Mouse (Mus musculus) gastrocnemius, postnatal 14 days (tissue): ENCODE results near the gene Trim54. TPM values are rescaled to one million over a fixed set of nuclear protein-coding genes. Genes with fewer than 3 reads are reported as not detected.

Source experiments
- DNase-seq: peaks from one replicate; pipeline ENCODE4 v3.0.0; 2021; ENCODE audit warnings: mixed read lengths
- intact Hi-C: fragments of 180-260 bp; cut with DNase I; formaldehyde crosslinking; loops from one replicate; pipeline ENCODE4 v1.15.1; 2025; ENCODE audit warnings: low total_unique reads
- total RNA-seq, 2 experiments: library from RNA; stranded (reverse); gene quantifications; 2 replicates each; pipeline ENCODE4 v1.2.3; 2021

Gene Trim54
- total RNA-seq, 2 experiments from 2014 or later, result 190 to 215 TPM

DNA sequence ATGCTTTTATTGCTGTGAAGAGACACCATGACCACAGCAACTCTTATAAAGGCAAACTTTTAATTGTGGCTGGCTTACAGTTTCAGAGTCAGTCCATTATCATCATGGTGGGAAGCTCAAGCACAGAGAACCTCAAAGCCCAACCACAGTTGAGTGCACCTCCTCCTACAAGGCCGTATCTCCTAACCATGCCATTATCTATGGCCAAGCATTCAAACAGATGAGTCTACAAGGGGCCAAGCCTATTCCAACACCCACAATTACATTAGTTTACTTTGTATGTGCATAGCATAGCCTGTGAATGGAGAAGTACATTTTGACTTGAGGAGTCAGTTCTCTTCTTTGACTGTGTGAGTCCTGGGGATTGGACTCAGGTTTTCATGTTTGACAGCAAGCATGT, 48.4 kb downstream of the Trim54 start:
- DNase-seq, result no peak
- intact Hi-C loops, result no loop called here

DNA sequence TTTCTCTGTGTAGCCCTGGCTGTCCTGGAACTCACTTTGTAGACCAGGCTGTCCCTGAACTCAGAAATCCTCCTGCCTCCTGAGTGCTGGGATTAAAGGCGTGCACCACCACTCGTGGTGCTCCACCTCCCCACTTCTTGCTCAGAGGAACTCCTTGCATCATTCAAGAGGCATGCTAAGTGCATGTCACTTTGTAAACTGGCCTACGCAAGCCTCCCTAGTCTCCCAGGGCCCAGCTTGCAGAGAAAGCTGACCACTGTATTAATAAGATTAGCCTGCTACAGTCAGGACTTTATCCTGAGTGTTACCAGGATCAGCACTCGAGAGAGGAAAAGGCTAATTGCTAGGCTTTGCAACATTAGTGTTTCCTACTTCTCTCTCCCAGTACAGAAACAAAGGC, 52.1 kb downstream of the Trim54 start:
- DNase-seq, result no peak
- intact Hi-C loops, result no loop called here

DNA sequence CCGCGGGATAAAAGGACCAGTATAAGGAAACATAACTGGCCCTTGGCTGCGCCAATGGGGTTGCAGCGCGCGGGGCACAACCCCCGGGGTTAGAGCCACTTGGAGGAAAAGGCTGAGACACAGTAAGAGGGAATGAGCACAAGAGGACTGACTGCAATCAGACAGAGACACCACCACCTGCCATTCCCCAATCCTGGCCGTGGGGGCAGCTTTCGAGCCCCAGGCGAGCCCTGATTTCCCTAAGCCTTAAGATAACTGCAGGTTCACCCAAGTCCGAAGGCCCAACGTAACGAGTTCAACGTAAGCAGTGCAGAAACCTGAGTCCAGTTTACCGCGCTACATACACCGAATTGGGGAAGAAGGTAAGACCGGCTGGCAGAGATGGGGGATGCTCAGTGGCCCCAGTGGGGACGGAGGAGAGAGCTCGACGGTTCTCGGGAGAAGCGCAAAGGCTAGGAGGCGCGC, 62.8 kb downstream of the Trim54 start:
- no peak for DNase-seq
- intact Hi-C loops, result no loop called here

DNA sequence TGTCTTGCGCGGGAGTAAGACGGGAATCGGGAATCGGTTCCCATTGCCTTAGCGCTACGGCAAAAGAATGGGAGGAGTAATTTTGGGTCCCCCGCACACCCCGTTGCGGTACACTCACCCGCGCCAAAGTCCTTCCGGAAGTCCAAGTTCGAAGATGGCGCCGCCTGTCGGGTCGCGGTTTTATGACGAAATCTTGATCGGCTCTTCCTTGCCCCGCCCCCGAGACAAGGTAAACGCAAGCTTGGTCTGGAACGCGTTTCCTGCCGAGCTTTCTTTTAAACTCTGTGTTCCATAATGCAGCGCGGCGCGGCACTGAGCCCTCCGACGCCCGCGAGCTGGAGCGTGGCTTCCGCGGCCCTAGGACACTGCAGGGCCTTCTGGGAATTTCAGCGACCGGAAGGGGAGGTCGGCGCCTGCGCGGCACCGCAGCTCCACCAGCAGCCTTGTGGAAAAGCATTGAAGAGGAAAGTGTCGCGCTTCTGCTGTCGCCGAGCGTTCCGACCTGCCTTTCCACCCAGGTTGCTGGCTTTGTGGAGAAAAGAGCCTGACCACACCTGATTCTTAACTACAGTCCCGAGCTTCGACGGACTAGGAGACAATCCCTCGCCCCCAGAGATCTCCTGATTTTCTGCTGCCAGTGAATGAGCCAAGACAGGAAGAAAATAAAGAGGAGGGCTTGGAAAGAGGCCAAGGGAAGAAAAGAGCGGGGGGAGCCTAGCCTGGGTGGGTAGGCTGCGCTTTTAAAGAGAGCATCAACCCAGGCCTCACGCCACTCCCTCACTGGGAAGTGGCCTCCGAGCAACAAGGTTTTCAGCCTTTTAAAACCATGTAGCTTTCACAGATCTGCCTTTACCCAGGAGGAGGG, 63.5 kb downstream of the Trim54 start, which contains the start of the genes Gm29609 and Gtf3c2:
TSS of gene Gm29609 (minus strand) at position 146 of the 865 bp plus-strand sequence.
TSS of gene Gtf3c2 (minus strand) at position 379 of the 865 bp plus-strand sequence.
- intact Hi-C loops, result no loop called here
- DNase-seq, result peak; percentile 93

DNA sequence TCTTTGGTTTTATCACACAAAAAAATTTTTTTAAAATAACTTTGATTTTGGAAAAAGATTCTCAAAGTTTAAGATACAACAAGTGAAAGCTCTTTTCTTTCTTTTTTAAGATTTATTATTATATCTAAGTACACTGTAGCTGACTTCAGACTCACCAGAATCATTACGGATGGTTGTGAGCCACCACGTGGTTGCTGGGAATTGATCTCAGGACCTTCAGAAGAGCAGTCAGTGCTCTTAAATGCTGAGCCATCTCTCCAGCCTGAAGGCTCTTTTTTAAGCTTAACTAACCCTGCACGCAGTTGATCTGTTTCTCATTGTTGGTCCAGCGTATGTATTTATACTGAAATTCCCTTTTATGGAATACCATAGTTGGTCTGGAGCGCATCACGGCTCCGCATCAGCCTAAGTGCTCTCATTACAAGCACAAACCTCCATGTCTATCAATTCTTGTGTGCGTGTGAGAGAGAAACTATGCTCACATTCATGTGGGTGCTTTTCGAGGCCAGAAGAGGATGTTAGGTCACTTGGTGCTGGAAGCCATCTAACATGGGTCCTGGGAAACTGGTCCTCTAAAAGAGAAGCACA, 64.8 kb downstream of the Trim54 start:
- intact Hi-C loops, result no loop called here
- no peak for DNase-seq

DNA sequence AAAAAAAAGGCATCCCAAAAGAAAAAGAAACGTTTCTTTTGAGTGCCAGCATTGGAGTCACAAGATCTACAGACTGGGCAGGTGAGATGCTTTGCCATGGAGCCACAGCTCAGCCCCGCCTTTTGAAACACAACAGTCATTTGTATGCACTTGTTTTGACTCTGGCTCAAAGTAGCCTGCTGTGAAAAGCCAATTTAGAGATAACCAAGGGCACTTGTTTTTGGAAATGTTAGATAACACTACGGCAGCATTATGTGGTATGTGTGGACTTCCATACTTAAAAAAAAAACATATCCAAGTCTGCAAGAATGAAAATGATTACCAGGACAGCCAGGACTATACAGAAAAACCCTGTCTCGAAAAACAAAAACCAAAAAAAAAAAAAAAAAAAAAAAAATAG, 67.2 kb downstream of the Trim54 start:
- intact Hi-C loops, result no loop called here
- no peak for DNase-seq

Other genes starting within 250 kb of the Trim54 start
- gene Tmem214, start 248.7 kb upstream of the Trim54 start, total RNA-seq, result 10 to 100 TPM; 33.5 to 37.4 TPM
- gene Agbl5, start 228.0 kb upstream of the Trim54 start, total RNA-seq, result 1 to 10 TPM; 1.8 to 2.6 TPM
- gene Ost4, start 208.9 kb upstream of the Trim54 start, total RNA-seq, result 100 to 1,000 TPM; 119 to 134 TPM
- gene Emilin1, start 203.3 kb upstream of the Trim54 start, total RNA-seq, result 10 to 100 TPM; 25.7 to 31.3 TPM
- gene Khk, start 195.3 kb upstream of the Trim54 start, total RNA-seq, result 10 to 100 TPM; 31.4 to 32.7 TPM
- gene Cgref1, start 171.1 kb upstream of the Trim54 start, total RNA-seq, result 1 to 10 TPM; 4.5 to 7.7 TPM
- 10 to 100 TPM; 77.5 to 90.5 TPM for gene Preb, start 156.4 kb upstream of the Trim54 start, total RNA-seq
- under 1 TPM; 0.35 to 0.66 TPM for gene Tcf23, start 148.1 kb upstream of the Trim54 start, total RNA-seq
- 10 to 100 TPM; 56.7 to 63.5 TPM for gene Atraid, start 68.4 kb upstream of the Trim54 start, total RNA-seq
- gene Slc5a6, start 67.8 kb upstream of the Trim54 start, total RNA-seq, result 1 to 10 TPM; 2.5 to 2.8 TPM
- gene Cad, start 61.9 kb upstream of the Trim54 start, total RNA-seq, result 10 to 100 TPM; 12.3 to 19.9 TPM
- not detected for gene Dnajc5g, start 10.4 kb upstream of the Trim54 start, total RNA-seq
- under 1 TPM in 1 of 2 experiments, not detected in 1; 0.10 TPM for gene Slc30a3, start 8.5 kb upstream of the Trim54 start, total RNA-seq
- not detected for gene Ucn, start 22.1 kb downstream of the Trim54 start, total RNA-seq
- gene Mpv17, start 37.5 kb downstream of the Trim54 start, total RNA-seq, result 10 to 100 TPM; 33.9 to 37.3 TPM
- gene Gm29609, start 63.2 kb downstream of the Trim54 start, total RNA-seq, result under 1 TPM; 0.25 to 0.60 TPM
- 10 to 100 TPM; 23.2 to 28.6 TPM for gene Gtf3c2, start 63.4 kb downstream of the Trim54 start, total RNA-seq
- 10 to 100 TPM; 42.4 to 42.7 TPM for gene Snx17, start 76.5 kb downstream of the Trim54 start, total RNA-seq
- gene Eif2b4, start 76.7 kb downstream of the Trim54 start, total RNA-seq, result 10 to 100 TPM; 44.4 to 48.7 TPM
- 1 to 10 TPM; 7.1 TPM for gene Zfp513, start 85.6 kb downstream of the Trim54 start, total RNA-seq
- gene Ppm1g, start 104.0 kb downstream of the Trim54 start, total RNA-seq, result 10 to 100 TPM; 38.0 to 39.8 TPM
- 10 to 100 TPM; 61.1 to 63.4 TPM for gene Nrbp1, start 124.2 kb downstream of the Trim54 start, total RNA-seq
- gene Gm9970, start 124.5 kb downstream of the Trim54 start, total RNA-seq, result not detected
- 1 to 10 TPM in 1 of 2 experiments, under 1 TPM in 1; 0.47 to 1.9 TPM for gene Krtcap3, start 135.0 kb downstream of the Trim54 start, total RNA-seq
- 10 to 100 TPM; 19.6 to 21.2 TPM for gene Ift172, start 174.4 kb downstream of the Trim54 start, total RNA-seq
- gene Fndc4, start 179.4 kb downstream of the Trim54 start, total RNA-seq, result 1 to 10 TPM; 3.5 to 4.9 TPM
- not detected for gene Gckr, start 180.7 kb downstream of the Trim54 start, total RNA-seq